Mouse (Mus musculus) Muller cell, postnatal 12 days (primary cell): ENCODE data around the gene Slc34a3.
A peak's percentile ranks its signal among the peaks of the same experiment; 100 is the strongest.
"Not testable (repeated sequence)": the region's sequence is repeated elsewhere in the genome, so short reads cannot be mapped to it uniquely, and the experiment has no call there.

Source experiments
- DNase-seq: peaks from one replicate; pipeline ENCODE4 v3.0.0-alpha.2; 2015; ENCODE audit errors: inconsistent ontology term

Slc34a3 gene

DNA sequence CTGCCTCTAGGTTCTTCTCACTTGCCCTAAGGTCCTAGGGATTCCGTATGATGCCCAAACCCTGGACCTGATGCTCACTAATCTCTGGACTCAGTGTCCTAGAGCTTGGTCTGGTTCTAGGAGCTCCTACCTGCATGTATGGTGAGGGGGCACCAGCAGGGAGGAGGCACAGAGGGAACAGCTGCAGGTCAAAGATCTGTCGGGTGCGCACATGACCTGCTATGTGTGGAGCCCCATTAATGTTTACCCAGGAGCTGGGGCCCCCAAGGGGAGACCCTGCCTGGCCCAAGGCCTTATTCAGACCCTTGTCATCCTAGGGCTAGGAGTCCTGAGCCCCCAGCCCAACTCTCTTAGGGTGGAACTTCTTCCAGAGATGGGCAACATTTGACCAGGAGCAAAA, at the start of gene Slc34a3:
Slc34a3 (minus strand) TSS at position 315 of the 400 bp plus-strand sequence.
- no peak for DNase-seq

- DNase-seq = peak; percentile 70
Measured at GRCm38 (mm10) chr2:25278928-25279882, 45.0 kb upstream of the Slc34a3 start.

DNA sequence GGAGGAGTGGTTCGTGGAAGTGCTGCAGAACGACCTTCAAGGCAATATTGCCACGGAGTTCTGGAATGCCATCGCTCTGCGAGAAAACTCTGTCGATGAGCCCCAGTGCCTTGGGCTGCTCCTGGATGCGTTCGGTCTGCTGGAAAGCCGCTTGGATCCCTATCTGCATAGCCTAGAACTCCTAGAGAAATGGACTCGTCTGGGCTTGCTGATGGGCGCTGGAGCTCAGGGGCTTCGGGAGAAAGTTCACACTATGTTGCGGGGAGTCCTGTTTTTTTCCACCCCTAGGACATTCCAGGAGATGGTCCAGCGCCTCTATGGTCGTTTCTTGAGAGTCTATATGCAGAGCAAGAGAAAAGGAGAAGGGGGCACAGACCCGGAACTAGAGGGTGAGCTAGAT, 38.8 kb upstream of the Slc34a3 start:
- DNase-seq = no peak

GRCm38 (mm10) chr2:25272515-25272914, 38.4 kb upstream of the Slc34a3 start:
- DNase-seq = no peak

- peak; percentile 98 for DNase-seq
Measured at GRCm38 (mm10) chr2:25271827-25272511, 37.8 kb upstream of the Slc34a3 start, which contains the start of the genes Ssna1 and Anapc2. TSS of gene Ssna1 (minus strand) at chr2:25272438. TSS of gene Anapc2 (plus strand) at chr2:25272478.

- DNase-seq = no peak
Measured at GRCm38 (mm10) chr2:25267746-25268309, 33.7 kb upstream of the Slc34a3 start.

GRCm38 (mm10) chr2:25267241-25267640, 33.1 kb upstream of the Slc34a3 start:
- DNase-seq = peak; percentile 60

DNA sequence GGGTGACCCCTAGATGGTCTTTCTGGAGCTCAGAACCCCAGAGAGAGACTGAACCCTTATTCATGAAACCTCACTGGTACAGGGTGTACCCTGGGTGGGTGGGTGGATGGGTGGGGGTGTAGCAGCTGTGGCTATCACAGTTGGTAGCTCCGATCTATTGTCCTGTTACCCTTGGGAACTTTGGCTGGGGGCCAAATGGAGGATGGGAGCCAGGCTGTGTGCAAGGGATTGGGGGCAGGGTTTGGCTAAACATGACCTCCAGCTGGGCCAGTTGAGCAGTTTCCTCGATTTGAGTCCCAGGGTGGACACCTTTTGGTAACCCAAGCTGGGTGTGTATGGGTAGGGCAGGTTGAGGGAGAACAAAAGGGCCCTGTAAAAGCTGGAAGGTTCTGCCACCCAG, 32.6 kb upstream of the Slc34a3 start:
- DNase-seq = no peak

- DNase-seq = no peak
Measured at GRCm38 (mm10) chr2:25265897-25266656, 31.9 kb upstream of the Slc34a3 start.

DNA sequence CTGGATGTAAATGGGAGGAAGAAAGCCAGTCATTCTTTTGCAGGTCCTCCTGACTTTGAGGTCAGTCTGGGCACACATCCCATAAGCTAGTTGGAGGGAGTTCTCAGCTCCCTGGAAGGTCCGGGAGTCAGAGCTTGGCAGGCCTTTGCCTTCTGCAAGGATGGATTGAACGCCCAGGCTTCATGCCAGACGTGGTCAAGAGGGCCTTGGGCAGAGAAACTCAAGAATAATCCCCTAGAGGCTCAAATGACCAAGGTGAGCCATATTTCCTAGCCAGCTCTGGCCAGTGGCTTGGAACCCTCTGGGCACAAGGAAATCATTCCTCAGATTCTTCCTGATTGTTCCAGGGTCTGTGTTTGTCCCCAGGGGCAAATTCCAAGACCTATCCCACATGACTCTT, 30.7 kb upstream of the Slc34a3 start:
- peak; percentile 55 for DNase-seq

DNA sequence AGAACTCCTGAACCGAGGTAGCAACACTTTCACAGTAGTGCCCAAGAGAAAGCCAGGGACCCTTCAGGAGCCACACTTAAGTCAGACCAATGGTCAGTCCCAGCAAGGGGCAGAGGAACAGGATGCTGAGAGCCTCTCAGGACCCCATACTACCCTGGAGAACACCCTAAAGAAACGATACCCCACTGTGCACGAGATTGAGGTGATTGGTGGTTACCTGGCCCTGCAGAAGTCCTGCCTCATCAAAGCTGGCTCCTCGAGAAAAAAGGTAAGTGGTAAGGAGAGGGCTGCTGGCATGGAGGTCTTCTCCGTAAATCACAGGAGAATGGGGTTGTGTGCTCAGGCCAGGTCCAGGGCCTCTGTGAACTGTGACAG, 30.1 kb upstream of the Slc34a3 start:
- no peak for DNase-seq

DNA sequence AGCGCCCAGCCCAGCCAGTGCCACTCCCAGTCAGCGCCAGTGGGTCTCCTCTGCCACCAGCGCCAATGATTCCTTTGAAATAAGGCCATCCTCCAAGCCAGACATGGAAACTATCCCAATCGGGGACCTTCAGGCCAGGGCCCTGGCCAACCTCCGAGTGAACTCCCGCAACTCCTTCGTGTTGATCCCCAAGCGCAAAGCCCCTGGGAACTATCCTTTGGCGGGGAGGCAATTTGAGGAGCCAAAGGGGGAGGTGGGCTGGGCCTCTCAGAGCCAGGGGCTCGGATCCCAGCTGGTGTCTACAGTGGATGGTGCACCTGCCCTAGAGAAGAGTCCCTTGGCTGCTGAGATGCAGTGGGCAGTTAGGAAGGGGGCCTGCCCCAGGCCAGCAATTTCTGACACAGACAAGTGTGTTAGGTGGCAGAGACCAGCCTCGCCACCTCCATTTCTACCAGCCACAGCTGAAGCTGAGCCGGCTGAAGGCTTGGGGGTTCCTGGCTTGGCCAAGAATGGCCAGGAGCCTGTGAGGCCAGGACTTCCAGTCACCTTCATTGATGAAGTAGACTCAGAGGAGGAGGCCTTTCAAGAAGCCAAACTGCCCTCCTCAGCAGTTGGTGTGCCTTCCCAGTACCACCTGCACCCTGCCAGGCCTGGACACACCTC, 29.6 kb upstream of the Slc34a3 start:
- DNase-seq = no peak

- peak; percentile 55 for DNase-seq
Measured at GRCm38 (mm10) chr2:25262795-25263622, 28.8 kb upstream of the Slc34a3 start.

- peak; percentile 97 for DNase-seq
Measured at GRCm38 (mm10) chr2:25262291-25262767, 28.2 kb upstream of the Slc34a3 start, which contains the start of gene Tprn. TSS of gene Tprn (plus strand) at chr2:25262618.

GRCm38 (mm10) chr2:25261870-25262269, 27.7 kb upstream of the Slc34a3 start:
- DNase-seq = no peak

DNA sequence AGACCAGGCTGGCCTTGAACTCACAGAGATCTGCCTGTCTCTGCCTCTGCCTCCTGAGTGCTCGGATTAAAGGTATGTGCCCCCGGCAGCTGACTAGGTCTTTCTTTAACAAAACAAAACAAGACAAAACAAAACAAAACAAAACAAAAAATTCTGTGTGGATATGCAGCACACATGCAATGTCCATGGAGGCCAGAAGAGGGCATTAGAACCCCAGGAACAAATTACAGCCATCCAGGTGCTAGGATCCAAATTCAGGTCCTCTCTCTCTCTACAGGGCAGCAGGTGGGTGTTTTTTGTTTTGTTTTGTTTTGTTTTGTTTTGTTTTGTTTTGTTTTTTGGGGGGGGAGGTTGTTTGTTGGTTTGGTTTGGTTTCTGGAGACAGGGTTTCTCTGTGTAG, 24.7 kb upstream of the Slc34a3 start:
- no peak for DNase-seq

DNA sequence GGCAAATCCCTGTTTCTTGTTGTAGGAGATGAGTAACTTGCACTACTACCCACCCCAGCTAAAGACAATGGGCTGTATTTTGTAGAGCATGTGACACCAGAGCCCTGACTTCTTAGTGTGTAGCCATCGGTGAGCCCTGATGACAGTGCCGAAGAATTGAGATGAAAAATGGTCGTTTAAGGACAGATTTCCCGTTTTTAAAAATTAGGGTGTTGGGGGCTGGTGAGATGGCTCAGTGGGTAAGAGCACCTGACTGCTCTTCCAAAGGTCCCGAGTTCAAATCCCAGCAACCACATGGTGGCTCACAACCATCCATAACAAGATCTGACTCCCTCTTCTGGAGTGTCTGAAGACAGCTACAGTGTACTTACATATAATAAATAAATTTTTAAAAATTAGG, 23.1 kb upstream of the Slc34a3 start:
- not testable (repeated sequence) for DNase-seq

GRCm38 (mm10) chr2:25256443-25257109, 22.4 kb upstream of the Slc34a3 start:
- DNase-seq = not testable (repeated sequence)

GRCm38 (mm10) chr2:25255284-25255779, 21.2 kb upstream of the Slc34a3 start, which contains the start of gene Tmem203:
TSS of gene Tmem203 (plus strand) at chr2:25255439.
- peak; percentile 96 for DNase-seq
